Mouse (Mus musculus) lung, postnatal 0 days (tissue): Measurements from ENCODE around the gene Pcf11.

ENCODE experiments used
- CTCF ChIP-seq: IDR thresholded peaks from 2 replicates; pipeline ENCODE4 v1.5.1; 2016; ENCODE audit warnings: antibody characterized with exemption, mild to moderate bottlenecking
- EP300 ChIP-seq: IDR thresholded peaks from 2 replicates; pipeline ENCODE4 v1.6.1; 2016; ENCODE audit warnings: antibody characterized with exemption, mild to moderate bottlenecking, control low read depth

GRCm38 (mm10) chr7:92668791-92669506 lies 785 bp downstream of the Pcf11 start:
- TF ChIP-seq CTCF (no peak), EP300 (no peak)
